Mouse (Mus musculus): Measurements from ENCODE around the gene Tcf20. TPM values are rescaled to one million over a fixed set of nuclear protein-coding genes. Genes with fewer than 3 reads are reported as not detected.

Tcf20 gene
- polyA plus RNA-seq (2015; fragmentation: Nextera tagmentation; extraction: Ambion mirVana): 7.2 and 7.3 TPM in 2 replicates

DNA sequence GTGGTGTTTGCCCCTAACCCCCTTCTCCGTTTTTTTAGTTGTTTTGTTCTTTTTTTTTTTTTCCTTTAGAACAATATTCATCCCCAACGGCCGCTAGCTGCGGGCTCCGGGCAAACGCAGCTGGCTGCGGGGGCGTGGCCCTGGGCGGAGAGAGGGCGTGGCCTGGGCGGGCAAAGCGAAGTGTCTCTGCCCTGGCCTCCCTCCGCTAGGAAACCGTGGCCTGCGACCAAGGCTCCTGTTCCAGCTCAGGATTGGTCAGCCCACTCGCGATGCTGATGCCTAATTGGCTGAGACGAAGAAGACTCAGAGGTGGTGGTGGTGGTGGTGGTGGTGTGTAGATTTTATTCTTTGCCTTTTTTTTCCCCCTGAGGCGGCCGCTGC lies at the start of gene Tcf20:
Tcf20 (minus strand) TSS at position 141 of the 381 bp plus-strand sequence.
- ATAC-seq (ENCODE audit: low read depth): peak; percentile 95

GRCm38 (mm10) chr15:83036900-83037519 lies 49.3 kb upstream of the Tcf20 start:
- ATAC-seq (ENCODE audit: low read depth): peak; percentile 34; the same call in 1 of the 2 replicates
- Histone ChIP-seq H3K4me2 (ENCODE audit: low read depth, low read length) (no peak overlapping the region), H3K36me3 (ENCODE audit: control insufficient read depth, insufficient read depth, low read length) (no peaks in the 10 kb centered on the region), H3K27me3 (ENCODE audit: control insufficient read depth, insufficient read depth, low read depth, low read length) (peaks cover 9% of the 10 kb centered on the region; the same call in 1 of the 2 replicates), H3K27ac (ENCODE audit: low read length) (no peak overlapping the region), H3K9ac (ENCODE audit: low read length) (no peak overlapping the region), H3K4me1 (replicated peaks; ENCODE audit: control insufficient read depth, insufficient read depth, low read length) (peaks cover 33% of the 10 kb centered on the region), H3K4me3 (ENCODE audit: low read length) (no peak overlapping the region), H3K9me3 (ENCODE audit: control insufficient read depth, low read length) (no peaks in the 10 kb centered on the region)
- 62% methylated on average over 14 of the region's 14 CpGs for WGBS

More for the DNA sequence above, at the start of gene Tcf20:
- H3K4me2 ChIP-seq (ENCODE audit: low read depth, low read length): peak within 1 kb of the TSS; percentile 90
- WGBS: under 1% methylated on average over 20 of the region's 20 CpGs
- H3K9me3 ChIP-seq (ENCODE audit: control insufficient read depth, low read length): no peaks in the 10 kb centered on the region
- no peak within 1 kb of the TSS for H3K27ac ChIP-seq (ENCODE audit: low read length)
- peaks cover 14% of the 10 kb centered on the region; the same call in 1 of the 2 replicates for H3K27me3 ChIP-seq (ENCODE audit: control insufficient read depth, insufficient read depth, low read depth, low read length)
- peak within 1 kb of the TSS; percentile 55 for H3K9ac ChIP-seq (ENCODE audit: low read length)
- peak within 1 kb of the TSS; percentile 47 for H3K4me3 ChIP-seq (ENCODE audit: low read length)
- H3K36me3 ChIP-seq (ENCODE audit: control insufficient read depth, insufficient read depth, low read length): no peaks in the 10 kb centered on the region
- H3K4me1 ChIP-seq (replicated peaks; ENCODE audit: control insufficient read depth, insufficient read depth, low read length): peaks cover 21% of the 10 kb centered on the region

GRCm38 (mm10) chr15:83036089-83036488 lies 48.4 kb upstream of the Tcf20 start:
- Histone ChIP-seq H3K4me2 (ENCODE audit: low read depth, low read length) (no peak overlapping the region), H3K4me3 (ENCODE audit: low read length) (no peak overlapping the region), H3K4me1 (replicated peaks; ENCODE audit: control insufficient read depth, insufficient read depth, low read length) (peaks cover 33% of the 10 kb centered on the region), H3K9me3 (ENCODE audit: control insufficient read depth, low read length) (no peaks in the 10 kb centered on the region), H3K27ac (ENCODE audit: low read length) (no peak overlapping the region), H3K9ac (ENCODE audit: low read length) (no peak overlapping the region), H3K36me3 (ENCODE audit: control insufficient read depth, insufficient read depth, low read length) (no peaks in the 10 kb centered on the region), H3K27me3 (ENCODE audit: control insufficient read depth, insufficient read depth, low read depth, low read length) (peaks cover 9% of the 10 kb centered on the region; the same call in 1 of the 2 replicates)
- ATAC-seq (ENCODE audit: low read depth): no peak
- WGBS: 56% methylated on average over 7 of the region's 7 CpGs

DNA sequence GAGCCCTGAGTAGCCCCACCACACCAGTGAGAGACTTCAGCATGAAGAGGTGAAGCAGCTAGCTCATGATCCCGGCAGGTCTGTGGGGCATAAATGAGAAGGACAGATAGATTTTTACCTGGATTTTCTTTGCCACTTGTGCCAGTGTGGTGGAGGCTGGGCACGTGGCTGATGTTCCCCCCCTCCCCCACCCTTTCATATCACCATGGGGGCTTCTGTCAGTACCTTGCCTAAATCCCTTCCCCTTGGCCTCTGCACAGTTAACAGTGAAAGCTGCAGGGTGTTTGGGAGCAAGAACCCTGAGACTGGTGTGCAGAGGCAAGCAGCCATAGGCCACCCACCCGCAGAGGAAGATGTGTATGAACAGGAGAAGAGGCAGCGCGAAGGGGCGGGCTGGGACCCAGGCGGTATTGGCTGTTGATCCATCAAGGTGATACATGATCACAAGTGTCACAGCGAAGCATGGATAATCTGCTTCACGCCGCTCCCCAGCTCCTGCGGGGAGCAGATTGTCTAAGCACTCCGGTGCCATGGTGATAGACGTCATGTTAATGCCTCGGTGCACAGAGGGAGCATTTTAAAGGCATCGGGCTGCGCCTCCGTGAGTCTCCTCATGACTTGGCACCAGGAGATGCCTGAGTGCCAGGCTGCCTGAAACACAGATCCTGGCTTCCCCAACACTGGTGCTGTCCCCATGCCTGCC lies 46.8 kb upstream of the Tcf20 start:
- 16% methylated on average over 17 of the region's 17 CpGs for WGBS
- Histone ChIP-seq H3K4me1 (replicated peaks; ENCODE audit: control insufficient read depth, insufficient read depth, low read length) (peaks cover 37% of the 10 kb centered on the region), H3K9ac (ENCODE audit: low read length) (no peak overlapping the region), H3K4me3 (ENCODE audit: low read length) (no peak overlapping the region), H3K27me3 (ENCODE audit: control insufficient read depth, insufficient read depth, low read depth, low read length) (peaks cover 9% of the 10 kb centered on the region; the same call in 1 of the 2 replicates), H3K36me3 (ENCODE audit: control insufficient read depth, insufficient read depth, low read length) (no peaks in the 10 kb centered on the region), H3K4me2 (ENCODE audit: low read depth, low read length) (no peak overlapping the region), H3K27ac (ENCODE audit: low read length) (no peak overlapping the region), H3K9me3 (ENCODE audit: control insufficient read depth, low read length) (no peaks in the 10 kb centered on the region)
- no peak for ATAC-seq (ENCODE audit: low read depth)

DNA sequence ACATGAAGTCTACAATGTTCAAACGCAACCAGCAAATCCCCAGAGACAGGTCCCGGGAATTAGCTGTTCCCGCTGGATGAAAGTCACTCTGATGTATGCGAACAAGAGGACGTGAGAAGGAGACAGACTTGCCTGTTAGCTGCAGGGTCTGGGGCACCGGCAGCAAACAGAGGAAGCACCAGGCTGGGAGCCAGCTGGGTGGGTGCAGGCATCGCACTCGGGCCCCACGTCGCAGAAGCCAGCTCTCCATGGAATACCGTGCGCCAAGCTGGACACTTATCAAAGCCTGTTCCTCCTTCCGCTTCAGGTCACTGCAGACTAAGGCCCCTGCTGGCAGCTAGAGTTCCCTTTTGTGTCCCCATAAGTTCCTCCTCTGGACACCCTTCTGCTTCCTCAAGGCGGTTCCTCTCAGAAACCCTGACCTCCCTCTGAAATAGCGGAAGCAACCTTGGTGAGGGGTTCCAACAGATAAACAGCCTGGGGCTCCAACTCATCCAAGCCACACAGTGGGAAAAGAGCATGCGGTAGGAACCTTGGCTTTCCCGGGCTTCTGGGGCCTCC lies 45.4 kb upstream of the Tcf20 start, which contains the start of gene Nfam1:
Nfam1 (minus strand) TSS at position 326 of the 561 bp plus-strand sequence.
- no peak within 1 kb of the TSS; the same call in 1 of the 2 replicates for H3K9ac ChIP-seq (ENCODE audit: low read length)
- H3K4me1 ChIP-seq (replicated peaks; ENCODE audit: control insufficient read depth, insufficient read depth, low read length): peaks cover 36% of the 10 kb centered on the region
- WGBS: 22% methylated on average over 17 of the region's 17 CpGs
- no peak within 1 kb of the TSS for H3K4me2 ChIP-seq (ENCODE audit: low read depth, low read length)
- no peak for ATAC-seq (ENCODE audit: low read depth)
- H3K27me3 ChIP-seq (ENCODE audit: control insufficient read depth, insufficient read depth, low read depth, low read length): peaks cover 9% of the 10 kb centered on the region; the same call in 1 of the 2 replicates
- peak within 1 kb of the TSS; percentile 11; the same call in 1 of the 2 replicates for H3K4me3 ChIP-seq (ENCODE audit: low read length)
- H3K9me3 ChIP-seq (ENCODE audit: control insufficient read depth, low read length): no peaks in the 10 kb centered on the region
- no peak within 1 kb of the TSS for H3K27ac ChIP-seq (ENCODE audit: low read length)
- no peaks in the 10 kb centered on the region for H3K36me3 ChIP-seq (ENCODE audit: control insufficient read depth, insufficient read depth, low read length)

DNA sequence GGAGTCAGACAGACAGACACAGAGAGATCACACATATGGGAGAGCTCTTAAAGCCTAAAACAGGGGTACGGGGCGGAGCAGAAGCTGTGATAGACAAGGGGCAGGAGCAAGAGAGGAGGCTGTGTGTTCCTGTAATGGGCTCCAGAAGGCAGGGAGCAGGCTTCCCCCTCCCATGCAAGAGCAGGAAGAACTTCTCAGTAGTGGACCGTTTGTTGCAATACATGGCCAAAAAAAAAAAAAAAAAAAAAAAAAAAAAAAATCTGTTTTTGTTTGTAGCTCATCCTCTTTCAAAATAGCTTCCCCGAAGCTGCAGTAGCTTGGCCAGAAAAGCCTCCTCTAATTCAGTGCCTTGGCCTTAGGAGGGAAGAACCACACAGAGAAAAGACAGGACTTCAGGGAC lies 43.2 kb upstream of the Tcf20 start:
- Histone ChIP-seq H3K4me3 (ENCODE audit: low read length) (no peak overlapping the region), H3K27me3 (ENCODE audit: control insufficient read depth, insufficient read depth, low read depth, low read length) (peaks cover 9% of the 10 kb centered on the region; the same call in 1 of the 2 replicates), H3K4me2 (ENCODE audit: low read depth, low read length) (no peak overlapping the region), H3K36me3 (ENCODE audit: control insufficient read depth, insufficient read depth, low read length) (no peaks in the 10 kb centered on the region), H3K9me3 (ENCODE audit: control insufficient read depth, low read length) (no peaks in the 10 kb centered on the region), H3K27ac (ENCODE audit: low read length) (no peak overlapping the region), H3K9ac (ENCODE audit: low read length) (no peak overlapping the region), H3K4me1 (replicated peaks; ENCODE audit: control insufficient read depth, insufficient read depth, low read length) (peaks cover 27% of the 10 kb centered on the region)
- 45% methylated on average over 4 of the region's 4 CpGs for WGBS
- ATAC-seq (ENCODE audit: low read depth): peak; percentile 59; the same call in 1 of the 2 replicates

DNA sequence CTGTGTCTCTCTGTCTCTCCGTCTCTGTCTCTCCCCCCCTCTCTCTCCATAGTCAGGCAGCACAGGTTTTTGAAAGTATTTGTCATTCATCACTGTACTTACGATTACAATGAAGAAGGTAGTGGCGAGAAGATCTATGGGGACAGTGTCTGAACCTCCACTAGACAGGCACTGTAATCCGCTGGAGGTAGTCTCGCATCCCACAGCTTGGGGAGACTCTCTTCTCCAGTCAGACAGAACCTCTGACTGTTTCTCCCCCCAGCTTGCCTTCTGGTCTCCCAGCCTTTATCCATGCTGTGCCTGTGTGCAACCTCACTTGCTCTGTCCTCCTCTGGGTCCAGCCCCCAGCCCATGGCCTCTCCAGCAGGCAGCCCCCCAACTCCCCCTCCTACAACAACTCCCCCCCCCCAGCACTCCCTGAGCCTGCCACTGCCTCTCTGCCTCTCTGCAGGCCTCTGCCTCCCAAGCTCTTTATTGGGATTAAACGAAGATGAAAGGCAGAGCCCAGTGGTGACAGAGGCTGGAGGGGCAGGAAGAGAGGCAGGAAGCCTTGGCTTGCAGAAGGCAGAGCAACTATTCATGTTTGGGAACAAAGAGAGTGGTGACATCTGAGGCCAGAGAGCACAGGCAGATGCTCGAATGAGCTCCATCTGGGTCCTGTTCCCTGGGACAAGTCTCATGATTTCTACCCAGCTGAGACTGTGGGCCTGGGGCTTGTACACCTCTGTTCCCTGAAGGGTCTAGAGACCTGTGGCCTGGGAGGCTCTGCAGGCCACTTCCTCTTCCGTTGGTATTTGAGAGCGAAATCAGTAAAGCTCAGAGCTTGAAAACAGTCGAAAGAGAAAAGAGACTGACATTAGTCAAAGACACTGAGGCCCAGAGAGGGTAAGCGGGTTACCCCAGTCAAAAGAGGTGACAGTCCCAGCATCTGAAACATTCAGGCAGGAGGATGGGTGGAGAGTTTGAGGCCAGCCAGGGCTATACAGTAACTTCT lies 42.4 kb upstream of the Tcf20 start:
- Histone ChIP-seq H3K4me2 (ENCODE audit: low read depth, low read length) (no peak overlapping the region), H3K9ac (ENCODE audit: low read length) (peak overlapping the region; percentile 44; the same call in 1 of the 2 replicates), H3K4me1 (replicated peaks; ENCODE audit: control insufficient read depth, insufficient read depth, low read length) (peaks cover 36% of the 10 kb centered on the region), H3K36me3 (ENCODE audit: control insufficient read depth, insufficient read depth, low read length) (no peaks in the 10 kb centered on the region), H3K27ac (ENCODE audit: low read length) (no peak overlapping the region), H3K27me3 (ENCODE audit: control insufficient read depth, insufficient read depth, low read depth, low read length) (peaks cover 9% of the 10 kb centered on the region; the same call in 1 of the 2 replicates), H3K4me3 (ENCODE audit: low read length) (no peak overlapping the region), H3K9me3 (ENCODE audit: control insufficient read depth, low read length) (no peaks in the 10 kb centered on the region)
- 52% methylated on average over 11 of the region's 11 CpGs for WGBS
- ATAC-seq (ENCODE audit: low read depth): no peak

- Histone ChIP-seq H3K27ac (ENCODE audit: low read length) (no peak overlapping the region), H3K4me3 (ENCODE audit: low read length) (no peak overlapping the region), H3K9ac (ENCODE audit: low read length) (no peak overlapping the region), H3K9me3 (ENCODE audit: control insufficient read depth, low read length) (no peaks in the 10 kb centered on the region), H3K4me1 (replicated peaks; ENCODE audit: control insufficient read depth, insufficient read depth, low read length) (peaks cover 26% of the 10 kb centered on the region), H3K4me2 (ENCODE audit: low read depth, low read length) (no peak overlapping the region), H3K36me3 (ENCODE audit: control insufficient read depth, insufficient read depth, low read length) (no peaks in the 10 kb centered on the region), H3K27me3 (ENCODE audit: control insufficient read depth, insufficient read depth, low read depth, low read length) (no peaks in the 10 kb centered on the region)
- no peak for ATAC-seq (ENCODE audit: low read depth)
- 57% methylated on average over 8 of the region's 8 CpGs for WGBS
Measured at GRCm38 (mm10) chr15:83026129-83026528, 38.5 kb upstream of the Tcf20 start.
